Mouse (Mus musculus) ovary, postnatal 10 days (tissue): Measurements from ENCODE around the gene Hist1h2ae.
"Not testable (repeated sequence)": the region's sequence is repeated elsewhere in the genome, so short reads cannot be mapped to it uniquely, and the experiment has no call there.

Source experiments
- DNase-seq: peaks from one replicate; pipeline ENCODE4 v3.0.0; 2022; ENCODE audit warnings: low spot score

Gene Hist1h2ae

GRCm38 (mm10) chr13:23561883-23562659 lies 8.9 kb downstream of the Hist1h2ae start, which contains the start of gene Hist1h3e:
TSS of gene Hist1h3e (minus strand) at chr13:23562369.
- peak; percentile 92 for DNase-seq

GRCm38 (mm10) chr13:23561531-23561882 lies 9.5 kb downstream of the Hist1h2ae start:
- DNase-seq: not testable (repeated sequence)

GRCm38 (mm10) chr13:23560699-23561098 lies 10.3 kb downstream of the Hist1h2ae start:
- DNase-seq: not testable (repeated sequence)

GRCm38 (mm10) chr13:23556906-23557305 lies 14.1 kb downstream of the Hist1h2ae start:
- no peak for DNase-seq

- DNase-seq: no peak
These were observed 15.1 kb downstream of the Hist1h2ae start for GRCm38 (mm10) chr13:23555839-23556416.

- DNase-seq: peak; percentile 73
These were observed 15.8 kb downstream of the Hist1h2ae start for GRCm38 (mm10) chr13:23554925-23555838.

GRCm38 (mm10) chr13:23554393-23554792 lies 16.6 kb downstream of the Hist1h2ae start:
- DNase-seq: no peak

- no peak for DNase-seq
These were observed 18.1 kb downstream of the Hist1h2ae start, which contains the start of gene Hist1h1d for GRCm38 (mm10) chr13:23552962-23553361. TSS of gene Hist1h1d (plus strand) at chr13:23553262.

- DNase-seq: no peak
These were observed 18.8 kb downstream of the Hist1h2ae start for GRCm38 (mm10) chr13:23551931-23552914.

GRCm38 (mm10) chr13:23551146-23551834 lies 19.7 kb downstream of the Hist1h2ae start, which contains the start of gene Hist1h4f:
TSS of gene Hist1h4f (minus strand) at chr13:23551648.
- DNase-seq: peak; percentile 74

- DNase-seq: no peak
These were observed 20.3 kb downstream of the Hist1h2ae start for GRCm38 (mm10) chr13:23550761-23551145.

GRCm38 (mm10) chr13:23546694-23547093 lies 24.3 kb downstream of the Hist1h2ae start:
- DNase-seq: no peak

- DNase-seq: not testable (repeated sequence)
These were observed 26.3 kb downstream of the Hist1h2ae start for GRCm38 (mm10) chr13:23544787-23545120.

- no peak for DNase-seq
These were observed 26.8 kb downstream of the Hist1h2ae start, which contains the start of gene Hist1h3f for GRCm38 (mm10) chr13:23543965-23544786. TSS of gene Hist1h3f (plus strand) at chr13:23544052.

GRCm38 (mm10) chr13:23542999-23543607 lies 27.9 kb downstream of the Hist1h2ae start, which contains the start of gene Hist1h2bh:
TSS of gene Hist1h2bh (minus strand) at chr13:23543392.
- not testable (repeated sequence) for DNase-seq

GRCm38 (mm10) chr13:23542225-23542980 lies 28.6 kb downstream of the Hist1h2ae start:
- DNase-seq: not testable (repeated sequence)

GRCm38 (mm10) chr13:23541497-23541896 lies 29.5 kb downstream of the Hist1h2ae start:
- no peak for DNase-seq

- not testable (repeated sequence) for DNase-seq
These were observed 31.2 kb downstream of the Hist1h2ae start for GRCm38 (mm10) chr13:23539821-23540220.
